Mouse (Mus musculus) limb, embryonic 13.5 days (tissue): ENCODE results near the gene Hist1h3c. TPM values are rescaled to one million over a fixed set of nuclear protein-coding genes. Genes with fewer than 3 reads are reported as not detected.
"Not testable (repeated sequence)": the region's sequence is repeated elsewhere in the genome, so short reads cannot be mapped to it uniquely, and the experiment has no call there.

ENCODE experiments used
- ATAC-seq: fragments of 200-750 bp; cut with Nextera tagmentation; 2 replicates; pipeline ENCODE4 v1.8.0; 2017; ENCODE audit warnings: low read depth, moderate number of reproducible peaks, moderate TSS enrichment; ENCODE audit not compliant: low FRiP score
- H3K27ac ChIP-seq: fragments of 300-500 bp; sonication (generic); 2 replicates; pipeline ENCODE4 v1.5.1; 2015; ENCODE audit warnings: inconsistent platforms, mild to moderate bottlenecking, moderate library complexity
- H3K27me3 ChIP-seq: fragments of 300-500 bp; sonication (generic); 2 replicates; pipeline ENCODE4 v1.6.1; 2015; ENCODE audit warnings: mild to moderate bottlenecking, inconsistent platforms
- H3K36me3 ChIP-seq: fragments of 300-500 bp; sonication (generic); 2 replicates; pipeline ENCODE4 v1.6.1; 2015; ENCODE audit warnings: inconsistent platforms, mild to moderate bottlenecking, moderate library complexity
- H3K4me1 ChIP-seq: fragments of 300-500 bp; sonication (generic); 2 replicates; pipeline ENCODE4 v1.6.1; 2015; ENCODE audit warnings: inconsistent platforms
- H3K4me2 ChIP-seq: fragments of 300-500 bp; sonication (generic); replicated peaks from 2 replicates; pipeline ENCODE4 v1.6.1; 2015; ENCODE audit warnings: inconsistent platforms, mild to moderate bottlenecking, moderate library complexity
- H3K4me3 ChIP-seq: fragments of 300-500 bp; sonication (generic); 2 replicates; pipeline ENCODE4 v1.5.1; 2015; ENCODE audit warnings: moderate library complexity, mild to moderate bottlenecking, inconsistent platforms
- H3K9ac ChIP-seq: fragments of 300-500 bp; sonication (generic); 2 replicates; pipeline ENCODE4 v1.6.1; 2015; ENCODE audit warnings: mild to moderate bottlenecking, inconsistent platforms
- H3K9me3 ChIP-seq: fragments of 300-500 bp; sonication (generic); 2 replicates; pipeline ENCODE4 v1.6.1; 2016; ENCODE audit warnings: inconsistent platforms
- WGBS: fragments of 180-500 bp; shearing (Covaris S2); methylation state at CpG from one replicate; pipeline ENCODE4 v1.1.7; 2015; 5-methylcytosine and 5-hydroxymethylcytosine counted together
- polyA plus RNA-seq: library from polyadenylated mRNA; unstranded; fragments of >200 nt; fragmentation: Nextera tagmentation; extraction: Ambion mirVana; gene quantifications from 2 replicates; pipeline ENCODE4 v1.2.1, GENCODE M21; 2015

Gene Hist1h3c
- polyA plus RNA-seq, 1 experiment from 2014 or later = 20.6 TPM

DNA sequence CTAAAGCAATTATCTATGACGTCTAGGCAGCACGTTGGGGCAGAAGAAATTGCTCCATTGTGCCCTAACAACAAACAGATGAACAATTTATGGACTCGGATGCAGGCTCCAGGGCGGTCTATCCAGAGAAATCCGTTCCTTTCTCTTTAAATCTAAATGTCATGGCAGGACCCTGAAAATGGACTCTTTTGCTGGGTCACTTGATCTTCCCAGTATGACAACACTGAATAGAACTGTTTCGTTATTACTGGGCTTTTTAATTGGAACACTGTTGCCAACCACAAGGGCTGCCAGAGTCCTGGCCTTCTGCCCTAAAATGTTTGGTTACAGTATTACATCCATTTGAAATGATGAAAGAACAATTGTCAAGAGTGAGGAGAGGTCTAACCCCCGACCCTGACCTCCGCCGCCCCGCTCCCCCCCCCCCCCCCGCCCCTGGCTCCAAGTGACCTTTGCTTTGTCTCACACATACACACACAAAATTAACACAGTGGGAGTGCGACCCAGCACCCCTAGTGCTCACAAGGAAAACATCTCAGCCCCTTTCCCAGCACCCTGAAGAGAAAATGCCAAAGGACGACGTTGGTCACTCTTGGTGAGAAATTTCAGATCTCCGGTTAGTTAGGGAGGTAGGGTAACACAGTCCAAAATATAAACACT, 35.6 kb downstream of the Hist1h3c start:
- Histone ChIP-seq H3K9me3 (no peaks in the 10 kb centered on the region), H3K4me3 (peak overlapping the region; percentile 46), H3K4me1 (peaks cover 29% of the 10 kb centered on the region), H3K27me3 (no peaks in the 10 kb centered on the region), H3K36me3 (no peaks in the 10 kb centered on the region), H3K27ac (0 out of 2 replicates have a peak overlapping the region, but pooled peaks have one; percentile 28), H3K9ac (peak overlapping the region; percentile 70), H3K4me2 (peak overlapping the region; percentile 74)
- 11% methylated on average over 15 of the region's 15 CpGs for WGBS
- ATAC-seq = no peak; the same call in 1 of the 2 replicates

DNA sequence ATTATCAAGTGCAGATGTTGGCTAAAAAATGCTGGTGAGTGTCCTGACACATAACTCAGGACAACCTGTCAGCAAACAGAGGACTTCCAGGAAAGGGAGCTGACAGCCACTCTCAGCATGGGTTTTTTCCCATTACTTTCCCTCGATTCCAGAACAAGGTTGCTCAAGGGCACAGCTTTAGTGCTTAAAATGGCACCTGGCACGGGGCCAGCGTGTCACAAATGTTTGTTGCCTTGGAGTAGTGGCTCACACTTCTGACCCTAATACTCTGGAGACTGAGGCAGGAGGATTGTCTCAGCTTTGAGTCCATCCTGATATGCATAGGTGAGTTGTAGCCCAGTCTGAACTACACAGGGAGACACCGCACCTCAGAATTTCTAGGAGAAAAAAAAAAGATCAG, 36.7 kb downstream of the Hist1h3c start:
- Histone ChIP-seq H3K36me3 (no peaks in the 10 kb centered on the region), H3K9ac (no peak overlapping the region), H3K27me3 (no peaks in the 10 kb centered on the region), H3K9me3 (no peaks in the 10 kb centered on the region), H3K4me1 (peaks cover 25% of the 10 kb centered on the region), H3K4me2 (no peak overlapping the region), H3K27ac (no peak overlapping the region), H3K4me3 (no peak overlapping the region)
- no peak for ATAC-seq
- 47% methylated on average over 4 of the region's 4 CpGs for WGBS

DNA sequence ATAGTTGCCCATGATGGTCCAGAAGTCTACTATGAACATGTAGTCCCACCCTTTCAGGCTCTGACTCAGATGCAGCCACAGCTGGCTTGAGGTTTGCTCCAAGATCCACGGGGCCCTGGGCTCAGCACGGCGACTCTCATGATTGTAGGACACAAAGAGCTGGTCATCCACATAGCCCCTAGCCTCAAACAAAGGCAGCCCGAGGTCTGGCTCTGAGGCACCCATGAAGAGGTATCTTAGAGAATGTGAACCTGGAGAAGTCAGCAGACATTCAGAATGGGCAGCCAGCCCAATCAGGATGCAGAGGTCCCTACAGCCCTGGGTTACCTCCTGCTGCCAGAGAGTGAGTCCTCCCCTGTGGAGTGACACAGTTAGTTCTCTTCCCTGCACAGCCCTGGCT, 37.4 kb downstream of the Hist1h3c start:
- Histone ChIP-seq H3K9ac (no peak overlapping the region), H3K36me3 (no peaks in the 10 kb centered on the region), H3K9me3 (no peaks in the 10 kb centered on the region), H3K27me3 (no peaks in the 10 kb centered on the region), H3K27ac (no peak overlapping the region), H3K4me1 (peaks cover 21% of the 10 kb centered on the region), H3K4me2 (no peak overlapping the region), H3K4me3 (no peak overlapping the region)
- WGBS = 89% methylated on average over 4 of the region's 4 CpGs
- no peak for ATAC-seq

DNA sequence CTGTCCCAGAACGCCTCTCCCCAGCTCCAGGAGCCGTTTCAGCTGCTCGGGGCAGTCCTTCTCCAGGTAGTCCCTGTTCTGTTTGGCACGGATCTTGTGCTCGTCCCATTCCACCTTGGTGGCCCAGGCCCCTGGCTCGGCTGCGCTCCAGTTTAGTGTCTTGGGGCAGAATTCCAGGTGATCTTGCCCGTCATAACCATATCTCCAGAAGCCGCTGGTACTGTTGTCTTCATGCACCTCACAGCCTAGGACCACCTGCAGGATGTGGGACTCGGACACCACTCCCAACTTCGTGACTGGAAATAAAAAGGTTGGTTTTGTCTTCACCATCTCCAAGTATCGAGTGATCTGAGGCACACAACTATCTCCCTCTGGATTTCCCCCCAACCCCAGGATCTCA, 38.6 kb downstream of the Hist1h3c start:
- H3K9ac ChIP-seq = no peak overlapping the region
- no peaks in the 10 kb centered on the region for H3K9me3 ChIP-seq
- WGBS = 87% methylated on average over 12 of the region's 12 CpGs
- H3K4me2 ChIP-seq = no peak overlapping the region
- H3K4me3 ChIP-seq = no peak overlapping the region
- no peaks in the 10 kb centered on the region for H3K36me3 ChIP-seq
- no peaks in the 10 kb centered on the region for H3K27me3 ChIP-seq
- H3K4me1 ChIP-seq = peaks cover 21% of the 10 kb centered on the region
- no peak overlapping the region for H3K27ac ChIP-seq
- no peak for ATAC-seq

DNA sequence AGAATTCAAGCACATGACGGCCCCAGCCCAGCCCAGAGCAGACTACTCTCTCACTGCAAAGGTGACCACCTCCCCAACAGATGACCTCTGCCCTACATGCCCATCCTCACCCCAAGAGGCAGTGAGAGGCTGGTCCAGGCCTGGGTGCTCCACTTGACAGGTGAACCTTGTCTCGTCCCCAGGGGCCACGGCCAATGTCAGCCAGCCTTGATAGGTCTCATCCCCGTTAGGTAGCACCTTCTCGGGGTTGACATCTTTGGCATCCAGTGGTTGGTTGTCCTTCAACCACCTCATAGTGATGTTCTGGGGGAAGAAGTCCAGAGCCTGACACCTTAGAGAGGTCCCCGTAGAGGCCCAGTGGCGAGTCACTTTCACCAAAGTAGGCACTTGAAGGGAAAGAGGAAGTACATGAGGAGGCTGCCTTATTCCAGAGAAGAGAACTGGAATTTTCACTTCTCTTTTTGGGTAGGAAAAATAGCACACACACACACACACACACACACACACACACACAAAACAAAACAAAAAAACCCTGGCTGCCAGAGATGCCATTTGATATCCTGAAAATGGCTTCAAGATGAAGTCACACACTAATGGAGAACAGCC, 39.5 kb downstream of the Hist1h3c start:
- no peaks in the 10 kb centered on the region for H3K27me3 ChIP-seq
- ATAC-seq = no peak
- no peak overlapping the region for H3K9ac ChIP-seq
- H3K36me3 ChIP-seq = no peaks in the 10 kb centered on the region
- no peaks in the 10 kb centered on the region for H3K9me3 ChIP-seq
- no peak overlapping the region for H3K27ac ChIP-seq
- H3K4me2 ChIP-seq = no peak overlapping the region
- peaks cover 23% of the 10 kb centered on the region for H3K4me1 ChIP-seq
- WGBS = 88% methylated on average over 7 of the region's 7 CpGs
- no peak overlapping the region for H3K4me3 ChIP-seq

DNA sequence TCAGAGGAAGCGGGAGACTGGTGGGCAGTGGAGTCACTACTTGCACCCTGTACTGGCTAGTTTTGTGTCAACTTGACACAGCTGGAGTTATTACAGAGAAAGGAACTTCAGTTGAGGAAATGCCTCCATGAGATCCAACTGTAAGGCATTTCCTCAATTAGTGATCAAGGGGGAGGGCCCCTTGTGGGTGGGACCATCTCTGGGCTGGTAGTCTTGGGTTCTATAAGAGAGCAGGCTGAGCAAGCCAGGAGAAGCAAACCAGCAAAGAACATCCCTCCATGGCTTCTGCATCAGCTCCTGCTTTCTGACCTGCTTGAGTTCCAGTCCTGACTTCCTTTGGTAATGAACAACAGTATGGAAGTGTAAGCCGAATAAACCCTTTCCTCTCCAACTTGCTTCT, 42.6 kb downstream of the Hist1h3c start:
- not testable (repeated sequence) for H3K27me3 ChIP-seq, H3K27ac ChIP-seq, H3K4me2 ChIP-seq, ATAC-seq, H3K36me3 ChIP-seq, H3K4me3 ChIP-seq, H3K9ac ChIP-seq, H3K9me3 ChIP-seq
- 82% methylated on average over 2 of the region's 2 CpGs for WGBS
- peaks cover 12% of the 10 kb centered on the region; the same call in 1 of the 2 replicates for H3K4me1 ChIP-seq

DNA sequence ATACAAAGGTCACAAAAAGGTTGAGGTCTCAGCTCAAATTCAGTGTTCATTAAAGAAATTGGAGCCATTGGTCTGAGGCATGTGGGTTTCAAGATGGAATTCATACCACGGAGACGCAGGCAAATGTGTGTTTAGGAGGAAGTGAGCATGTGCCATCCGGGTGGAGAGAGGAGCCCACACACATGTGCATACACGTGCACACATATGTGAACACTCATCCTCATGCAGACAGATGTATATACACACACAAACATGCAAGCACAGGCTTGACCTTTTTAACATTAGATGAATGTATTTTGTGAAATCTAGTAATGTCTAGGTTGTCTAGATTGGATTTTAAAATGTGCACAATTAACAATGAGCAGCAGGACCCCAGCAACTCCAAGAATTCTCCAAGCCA, 43.2 kb downstream of the Hist1h3c start:
- no peak overlapping the region for H3K9ac ChIP-seq
- H3K9me3 ChIP-seq = no peaks in the 10 kb centered on the region
- ATAC-seq = no peak
- no peak overlapping the region for H3K27ac ChIP-seq
- H3K4me1 ChIP-seq = peaks cover 12% of the 10 kb centered on the region; the same call in 1 of the 2 replicates
- H3K36me3 ChIP-seq = no peaks in the 10 kb centered on the region
- no peaks in the 10 kb centered on the region for H3K27me3 ChIP-seq
- H3K4me3 ChIP-seq = no peak overlapping the region
- no peak overlapping the region for H3K4me2 ChIP-seq
- WGBS = 76% methylated on average over 4 of the region's 4 CpGs

DNA sequence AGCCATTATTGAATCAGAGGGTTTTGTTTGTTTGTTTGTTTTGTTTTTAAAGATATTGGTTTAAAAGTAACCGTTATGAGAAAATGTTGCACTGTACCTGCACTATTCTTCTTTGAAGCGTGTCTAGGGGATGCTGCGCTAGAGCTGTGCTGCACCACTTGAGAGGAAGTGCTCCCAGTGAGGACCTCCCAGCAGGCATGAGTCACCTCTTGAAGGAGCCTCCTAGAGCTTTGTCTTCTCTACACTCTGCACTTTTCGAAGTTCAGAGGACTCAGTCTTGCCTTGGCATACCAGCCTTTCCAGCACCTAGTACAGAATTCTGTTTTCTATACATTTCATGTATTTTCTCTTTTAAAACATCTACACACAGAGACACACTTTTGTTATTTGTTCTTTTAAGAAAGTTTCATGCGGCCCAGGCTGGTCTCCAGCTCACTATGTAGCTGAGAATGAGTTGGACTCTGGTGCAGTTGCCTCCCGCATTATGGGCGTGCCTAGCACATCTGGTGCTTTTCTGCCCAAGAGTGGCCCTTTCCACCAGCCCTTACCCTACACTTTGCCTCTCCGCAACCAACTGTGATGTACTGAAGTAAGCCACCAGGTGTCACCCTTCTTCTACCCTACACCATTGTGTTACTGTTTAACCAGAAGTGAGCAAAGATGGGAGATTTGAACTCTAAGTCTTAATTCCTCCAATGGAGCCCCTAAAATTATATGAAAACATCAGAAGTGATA, 44.4 kb downstream of the Hist1h3c start:
- Histone ChIP-seq H3K4me1 (peaks cover 15% of the 10 kb centered on the region), H3K9me3 (no peaks in the 10 kb centered on the region), H3K4me3 (no peak overlapping the region), H3K4me2 (no peak overlapping the region), H3K27ac (no peak overlapping the region), H3K27me3 (no peaks in the 10 kb centered on the region), H3K36me3 (no peaks in the 10 kb centered on the region), H3K9ac (peak overlapping the region; percentile 25; the same call in 1 of the 2 replicates)
- peak; percentile 33; the same call in 1 of the 2 replicates for ATAC-seq
- WGBS = 33% methylated on average over 8 of the region's 8 CpGs

DNA sequence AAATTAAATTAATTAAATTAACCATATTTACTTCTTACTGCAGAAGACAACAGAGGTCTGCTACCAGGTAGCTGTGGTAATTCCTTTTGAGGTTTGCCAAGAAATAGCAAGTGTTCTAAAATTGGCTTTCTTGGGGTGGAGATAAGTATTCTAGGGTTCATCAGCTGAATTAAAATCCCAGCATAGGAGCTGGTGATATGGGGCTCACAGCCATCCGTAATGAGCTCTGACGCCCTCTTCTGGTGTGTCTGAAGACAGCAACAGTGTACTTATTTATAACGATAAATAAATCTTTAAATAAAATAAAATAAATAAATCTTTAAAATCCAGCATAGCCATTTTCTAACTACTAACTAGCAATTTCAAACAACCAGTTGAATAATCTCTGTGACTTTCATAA, 45.6 kb downstream of the Hist1h3c start:
- Histone ChIP-seq H3K27ac (no peak overlapping the region), H3K4me3 (no peak overlapping the region), H3K36me3 (no peaks in the 10 kb centered on the region), H3K27me3 (no peaks in the 10 kb centered on the region), H3K9ac (no peak overlapping the region), H3K4me2 (no peak overlapping the region), H3K4me1 (peaks cover 21% of the 10 kb centered on the region), H3K9me3 (no peaks in the 10 kb centered on the region)
- WGBS = 67% methylated on average over 3 of the region's 3 CpGs
- ATAC-seq = no peak

DNA sequence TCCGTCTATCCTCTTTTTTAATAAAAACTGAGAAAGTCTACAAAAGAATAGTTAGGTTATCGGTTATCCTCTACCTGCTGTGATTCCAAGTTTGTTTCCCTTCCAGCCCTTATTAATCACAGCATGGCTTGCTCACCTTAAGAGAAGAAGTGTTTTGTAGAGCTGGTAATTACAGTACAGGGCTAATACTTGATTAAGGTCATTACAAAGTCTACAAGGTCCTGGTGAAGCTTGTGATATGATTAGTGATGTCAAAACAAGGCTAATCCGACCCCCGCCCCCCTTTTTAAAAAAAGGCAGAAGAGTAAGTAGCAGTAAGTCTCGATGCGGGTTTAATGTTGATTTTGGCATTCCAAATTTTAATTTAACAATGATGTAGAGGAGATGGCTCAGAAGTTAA, 46.4 kb downstream of the Hist1h3c start:
- 72% methylated on average over 6 of the region's 6 CpGs for WGBS
- H3K27ac ChIP-seq = peak overlapping the region; percentile 79
- no peak for ATAC-seq
- no peak overlapping the region for H3K9ac ChIP-seq
- H3K4me1 ChIP-seq = peaks cover 21% of the 10 kb centered on the region
- H3K36me3 ChIP-seq = no peaks in the 10 kb centered on the region
- H3K9me3 ChIP-seq = no peaks in the 10 kb centered on the region
- no peaks in the 10 kb centered on the region for H3K27me3 ChIP-seq
- H3K4me3 ChIP-seq = no peak overlapping the region
- peak overlapping the region; percentile 54 for H3K4me2 ChIP-seq

DNA sequence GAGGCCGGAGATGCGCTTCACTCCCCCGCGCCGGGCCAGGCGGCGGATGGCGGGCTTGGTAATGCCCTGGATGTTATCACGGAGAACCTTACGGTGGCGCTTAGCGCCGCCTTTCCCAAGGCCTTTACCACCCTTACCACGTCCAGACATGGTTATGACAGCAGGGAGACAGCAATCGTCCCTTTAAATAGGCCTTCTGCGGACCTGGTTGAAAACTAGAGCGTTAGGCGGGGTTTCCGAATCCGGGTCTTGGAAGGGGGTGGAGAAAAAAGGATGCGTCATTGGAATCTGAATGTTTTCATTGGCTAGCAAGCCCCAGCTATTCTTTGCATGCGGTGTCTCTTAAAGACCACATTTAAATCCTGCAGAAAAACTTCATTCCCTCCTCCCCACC, 47.1 kb downstream of the Hist1h3c start, which contains the start of gene Hist1h4c:
Gene Hist1h4c, minus strand, starts transcription at position 155 of the 394 bp plus-strand sequence.
- Histone ChIP-seq H3K27ac (peak within 1 kb of the TSS; percentile 83), H3K4me1 (peaks cover 21% of the 10 kb centered on the region), H3K4me3 (peak within 1 kb of the TSS; percentile 40), H3K36me3 (no peaks in the 10 kb centered on the region), H3K4me2 (peak within 1 kb of the TSS; percentile 59), H3K9ac (peak within 1 kb of the TSS; percentile 56), H3K9me3 (no peaks in the 10 kb centered on the region), H3K27me3 (no peaks in the 10 kb centered on the region)
- WGBS = 0% methylated on average over 22 of the region's 22 CpGs
- ATAC-seq = peak; percentile 96
